Mouse (Mus musculus) CH12.LX (cell line): ENCODE measurements around the gene Vps37b.

Experiments
- MEF2A ChIP-seq: IDR thresholded peaks from 2 replicates; pipeline ENCODE4 v1.6.1; 2014; ENCODE audit warnings: low read depth, mild to moderate bottlenecking, inconsistent platforms, low read length, improper control_type of control experiment, borderline replicate concordance
- RCOR1 ChIP-seq: conservative IDR thresholded peaks from 2 replicates; pipeline ENCODE4 v1.6.1; 2012; ENCODE audit warnings: low read depth, mild to moderate bottlenecking, inconsistent platforms, low read length, improper control_type of control experiment
- USF1 ChIP-seq: IDR thresholded peaks from 2 replicates; pipeline ENCODE4 v1.6.1; 2014; ENCODE audit warnings: low read depth, mild to moderate bottlenecking, inconsistent platforms, low read length, improper control_type of control experiment
- USF2 ChIP-seq: conservative IDR thresholded peaks from 2 replicates; pipeline ENCODE4 v1.6.1; 2011; ENCODE audit warnings: low read depth, low read length, improper control_type of control experiment

DNA sequence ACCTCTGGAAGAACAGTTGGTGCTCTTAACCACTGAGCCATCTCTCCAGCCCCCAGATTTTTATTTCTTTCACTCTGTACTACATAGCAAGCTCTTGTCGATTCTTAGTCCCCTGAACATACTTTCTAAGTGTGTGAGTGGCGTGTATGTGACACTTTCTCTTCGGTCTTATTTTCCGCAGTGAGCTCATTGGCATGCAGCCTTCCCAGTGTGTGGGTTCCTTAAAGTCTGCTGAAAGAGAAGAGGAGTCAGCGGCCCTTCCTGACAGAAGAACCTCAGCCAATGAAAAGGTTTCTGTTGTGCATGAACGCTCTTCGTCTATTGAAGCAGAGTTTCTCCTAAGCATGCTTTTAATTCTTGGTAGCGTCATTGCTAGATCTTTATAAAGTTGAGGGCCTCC is 74.9 kb downstream of the Vps37b start:
- TF ChIP-seq RCOR1, result no peak
- TF ChIP-seq USF2, result no peak
- TF ChIP-seq MEF2A, result no peak
- no peak for TF ChIP-seq USF1
